Mouse (Mus musculus): ENCODE data around the gene Pld3.

DNA sequence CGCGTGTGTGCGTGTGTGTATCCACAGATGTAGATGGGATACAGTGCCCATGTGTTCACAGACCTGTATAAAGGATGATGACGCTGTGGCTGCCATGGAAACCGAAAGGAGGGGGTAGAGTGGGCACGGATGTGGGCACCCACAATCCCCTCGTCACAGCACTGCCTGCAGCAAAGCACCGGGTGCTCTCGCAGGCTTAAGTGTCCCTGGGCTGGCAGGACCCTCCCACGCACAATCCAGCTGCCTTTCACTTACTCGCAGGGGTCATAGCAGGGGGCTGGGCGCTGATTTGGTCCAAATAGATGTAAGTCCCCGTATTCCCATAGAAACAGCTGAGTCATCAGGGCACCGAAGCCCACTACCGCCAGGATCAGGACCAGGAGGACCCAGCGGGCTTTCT lies 11.6 kb downstream of the Pld3 start:
- no peak for TF ChIP-seq CTCF (IDR thresholded peaks at IDR 0.05; ENCODE audit: low read depth)
- no peak for TF ChIP-seq EP300 (IDR thresholded peaks at IDR 0.05; ENCODE audit: low read depth)
